In genomic region chr2:62383196-62383595, GRCm38 (mm10) we compare ENCODE assay signal across 24 mouse cellular contexts. TPM values are rescaled to one million over a fixed set of nuclear protein-coding genes. Genes with fewer than 3 reads are reported as not detected.
DNase-seq lines count a peak whose midpoint lies in the region; ATAC-seq and TF ChIP-seq lines count a peak whose summit lies in the region.
"Had no signal": no experiment of that assay in that cellular context is flagged by ENCODE, and none has a peak within 500 bp of the region (broad histone marks: within the 10 kb centered on the region; RNA-seq: fewer than 3 reads in every experiment).

No protein-coding gene starts in this region.

- TF ChIP-seq EP300 in stomach, postnatal 0 days (optimal IDR thresholded peaks at IDR 0.05): no peak

- WGBS in liver, embryonic 16.5 days (ENCODE audit: insufficient replicate concordance): 44% methylated on average over 4 of the region's 4 CpGs
- WGBS in lung, embryonic 14.5 days: 23% methylated on average over 4 of the region's 4 CpGs
- 21% methylated on average over 4 of the region's 4 CpGs for WGBS in stomach, postnatal 0 days
- WGBS in cerebellum, adult 2 months: 82% methylated on average over 4 of the region's 4 CpGs

- H3K36me3 ChIP-seq in liver, embryonic 16.5 days (ENCODE audit: control insufficient read depth, insufficient read depth): no peaks in the 10 kb centered on the region
- H3K36me3 ChIP-seq in lung, embryonic 14.5 days (ENCODE audit: insufficient read depth): no peaks in the 10 kb centered on the region
- H3K36me3 ChIP-seq in stomach, postnatal 0 days (ENCODE audit: control insufficient read depth, insufficient read depth, low read length): no peaks in the 10 kb centered on the region
- H3K36me3 ChIP-seq: embryonic facial prominence, embryonic 10.5 days; forebrain, embryonic 15.5 days; hindbrain, embryonic 13.5 days; limb, embryonic 13.5 days; midbrain, embryonic 10.5 days had no signal

- no peak for TF ChIP-seq POLR2A in cerebellum, adult 2 months (IDR thresholded peaks at IDR 0.05; ENCODE audit: borderline replicate concordance, insufficient read depth, low read length)

- no peak overlapping the region for H3K9ac ChIP-seq in liver, embryonic 16.5 days (ENCODE audit: low read depth, low read length)
- H3K9ac ChIP-seq in lung, embryonic 14.5 days: no peak overlapping the region
- no peak overlapping the region for H3K9ac ChIP-seq in stomach, postnatal 0 days (ENCODE audit: low read length)
- H3K9ac ChIP-seq: forebrain, embryonic 15.5 days; heart, embryonic 13.5 days; hindbrain, embryonic 13.5 days; limb, embryonic 13.5 days had no signal

- H3K4me1 ChIP-seq in liver, embryonic 16.5 days (ENCODE audit: control insufficient read depth, low read depth, low read length): no peaks in the 10 kb centered on the region
- H3K4me1 ChIP-seq in lung, embryonic 14.5 days (ENCODE audit: insufficient read depth): no peaks in the 10 kb centered on the region
- H3K4me1 ChIP-seq in stomach, postnatal 0 days (replicated peaks; ENCODE audit: control insufficient read depth, insufficient read depth): no peaks in the 10 kb centered on the region
- no peaks in the 10 kb centered on the region for H3K4me1 ChIP-seq in cerebellum, adult 2 months (ENCODE audit: control insufficient read depth, insufficient read depth, low read length)
- H3K4me1 ChIP-seq: embryonic facial prominence, embryonic 10.5 days; forebrain, embryonic 15.5 days; heart, embryonic 13.5 days; hindbrain, embryonic 13.5 days; limb, embryonic 13.5 days; midbrain, embryonic 10.5 days had no signal

- no peak overlapping the region for H3K27ac ChIP-seq in liver, embryonic 16.5 days (ENCODE audit: low read length)
- H3K27ac ChIP-seq in lung, embryonic 14.5 days (ENCODE audit: low read depth): no peak overlapping the region
- no peak overlapping the region for H3K27ac ChIP-seq in stomach, postnatal 0 days (replicated peaks)
- no peak overlapping the region for H3K27ac ChIP-seq in cerebellum, adult 2 months (ENCODE audit: insufficient read depth, low read length)
- H3K27ac ChIP-seq: embryonic facial prominence, embryonic 10.5 days; forebrain, embryonic 15.5 days; heart, embryonic 13.5 days; hindbrain, embryonic 13.5 days; limb, embryonic 13.5 days; macrophage; midbrain, embryonic 10.5 days had no signal

- H3K27me3 ChIP-seq in liver, embryonic 16.5 days (ENCODE audit: control insufficient read depth, insufficient read depth, low read depth, low read length): no peaks in the 10 kb centered on the region
- no peaks in the 10 kb centered on the region for H3K27me3 ChIP-seq in lung, embryonic 14.5 days (ENCODE audit: insufficient read depth, low read length)
- no peaks in the 10 kb centered on the region for H3K27me3 ChIP-seq in stomach, postnatal 0 days (ENCODE audit: control insufficient read depth, insufficient read depth, low read length)
- no peaks in the 10 kb centered on the region for H3K27me3 ChIP-seq in cerebellum, adult 2 months (ENCODE audit: control insufficient read depth, insufficient read depth, low read length)
- H3K27me3 ChIP-seq: forebrain, embryonic 15.5 days; heart, embryonic 13.5 days; hindbrain, embryonic 13.5 days; limb, embryonic 13.5 days had no signal

- TF ChIP-seq CTCF in lung, embryonic 14.5 days (IDR thresholded peaks at IDR 0.05; ENCODE audit: low read depth): no peak
- no peak for TF ChIP-seq CTCF in stomach, postnatal 0 days (IDR thresholded peaks at IDR 0.05; ENCODE audit: low read depth)
- no peak for TF ChIP-seq CTCF in cerebellum, adult 2 months (IDR thresholded peaks at IDR 0.05; ENCODE audit: borderline replicate concordance, insufficient read depth, low read depth, low read length)

- DNase-seq in liver: no peak
- DNase-seq in lung, embryonic 14.5 days: peak; percentile 71
- peak; percentile 68 for DNase-seq in lung, postnatal 25 days (ENCODE audit: low spot score)
- DNase-seq in stomach, postnatal 0 days (ENCODE audit: low spot score): peak; percentile 72
- DNase-seq in adrenal gland, adult 2 months: no peak
- DNase-seq in cerebellum, adult 2 months: no peak
- DNase-seq: adrenal gland, postnatal 36 days; cerebellum, adult 11 months; cerebellum, postnatal 10 days; gastrocnemius, postnatal 10 days; heart, adult 18-20 months; kidney, adult 9 months; kidney, postnatal 25 days; layer of hippocampus, adult 9-11 months; thymus, postnatal 25 days had no signal

- ATAC-seq in liver, embryonic 16.5 days (ENCODE audit: low read depth): peak; percentile 50; the same call in 1 of the 2 replicates
- ATAC-seq in lung, embryonic 14.5 days (ENCODE audit: insufficient read depth): peak; percentile 82; the same call in 1 of the 2 replicates
- peak; percentile 91 for ATAC-seq in stomach, postnatal 0 days (ENCODE audit: low FRiP score, low TSS enrichment)
- ATAC-seq in cerebellum, adult (ENCODE audit: insufficient number of reproducible peaks, low FRiP score, low TSS enrichment): no peak
- ATAC-seq: forebrain, embryonic 15.5 days had no signal

- no peaks in the 10 kb centered on the region for H3K9me3 ChIP-seq in liver, embryonic 16.5 days (replicated peaks; ENCODE audit: control insufficient read depth, low read length)
- H3K9me3 ChIP-seq in lung, embryonic 14.5 days (ENCODE audit: low read depth, low read length): no peaks in the 10 kb centered on the region
- no peaks in the 10 kb centered on the region for H3K9me3 ChIP-seq in stomach, postnatal 0 days (ENCODE audit: control insufficient read depth, low read length)
- H3K9me3 ChIP-seq: embryonic facial prominence, embryonic 10.5 days; forebrain, embryonic 15.5 days; heart, embryonic 13.5 days; hindbrain, embryonic 13.5 days; limb, embryonic 13.5 days; midbrain, embryonic 10.5 days had no signal

- H3K4me2 ChIP-seq in liver, embryonic 16.5 days (ENCODE audit: low read depth, low read length): no peak overlapping the region
- no peak overlapping the region for H3K4me2 ChIP-seq in lung, embryonic 14.5 days
- H3K4me2 ChIP-seq in stomach, postnatal 0 days (replicated peaks; ENCODE audit: low read depth): no peak overlapping the region
- H3K4me2 ChIP-seq: forebrain, embryonic 15.5 days; heart, embryonic 13.5 days; hindbrain, embryonic 13.5 days; limb, embryonic 13.5 days had no signal

- no peak overlapping the region for H3K4me3 ChIP-seq in liver, embryonic 16.5 days (ENCODE audit: low read depth, low read length)
- H3K4me3 ChIP-seq in lung, embryonic 14.5 days (ENCODE audit: low read depth, low read length): no peak overlapping the region
- no peak overlapping the region for H3K4me3 ChIP-seq in stomach, postnatal 0 days (ENCODE audit: low read depth, low read length)
- H3K4me3 ChIP-seq in cerebellum, adult 2 months (replicated peaks; ENCODE audit: insufficient read depth, low read depth, low read length): no peak overlapping the region
- H3K4me3 ChIP-seq: embryonic facial prominence, embryonic 10.5 days; forebrain, embryonic 15.5 days; heart, embryonic 13.5 days; hindbrain, embryonic 13.5 days; limb, embryonic 13.5 days; midbrain, embryonic 10.5 days had no signal

RNA-seq across cellular contexts. Expression of gene Dpp4, which starts 28.8 kb away (rescaled TPM):
- polyA plus RNA-seq in liver, embryonic 16.5 days (2015; fragmentation: Nextera tagmentation; extraction: Ambion mirVana): 7.4 and 9.7 TPM in 2 replicates
- 23.7 and 25.3 TPM in 2 replicates for polyA plus RNA-seq in lung, embryonic 14.5 days (2014; fragmentation: Nextera tagmentation; extraction: Ambion mirVana)
- 4.6 and 4.8 TPM in 2 replicates for polyA plus RNA-seq in stomach, postnatal 0 days (2015; fragmentation: Nextera tagmentation; extraction: Ambion mirVana)
- total RNA-seq in adrenal gland, adult 2 months (2021): 1 to 10 TPM; 3.1 to 3.5 TPM
- 0.31 and 0.35 TPM in 2 replicates for polyA plus RNA-seq in adrenal gland, adult 2 months (2012; rRNA removed)
- polyA plus RNA-seq in cerebellum, adult 2 months (2012; rRNA removed): 0.76 and 0.85 TPM in 2 replicates

Comparison
In these comparisons a context has a peak if more than half of its experiments do, and no peak if none do; other contexts are left out.
1. DNase-seq: peak in lung, embryonic 14.5 days (single experiment), lung, postnatal 25 days (single experiment) and stomach, postnatal 0 days (single experiment); none in liver (single experiment), adrenal gland, adult 2 months (single experiment) and cerebellum, adult 2 months (0 of 2).